Mouse (Mus musculus) cerebral cortex, adult 2 months (tissue): ENCODE results near the gene Eftud2.

Experiments
- WGBS: fragments of 180-500 bp; shearing (Covaris S2); methylation state at CpG from one replicate; pipeline ENCODE4 v1.1.7; 2018; 5-methylcytosine and 5-hydroxymethylcytosine counted together

The Eftud2 gene

GRCm38 (mm10) chr11:102818121-102819020, 62.4 kb downstream of the Eftud2 start:
- WGBS = 2% methylated on average over 58 of the region's 92 CpGs

GRCm38 (mm10) chr11:102810721-102811485, 69.9 kb downstream of the Eftud2 start:
- WGBS = 46% methylated on average over 4 of the region's 4 CpGs

GRCm38 (mm10) chr11:102808246-102808645, 72.5 kb downstream of the Eftud2 start:
- 63% methylated on average over 5 of the region's 5 CpGs for WGBS

DNA sequence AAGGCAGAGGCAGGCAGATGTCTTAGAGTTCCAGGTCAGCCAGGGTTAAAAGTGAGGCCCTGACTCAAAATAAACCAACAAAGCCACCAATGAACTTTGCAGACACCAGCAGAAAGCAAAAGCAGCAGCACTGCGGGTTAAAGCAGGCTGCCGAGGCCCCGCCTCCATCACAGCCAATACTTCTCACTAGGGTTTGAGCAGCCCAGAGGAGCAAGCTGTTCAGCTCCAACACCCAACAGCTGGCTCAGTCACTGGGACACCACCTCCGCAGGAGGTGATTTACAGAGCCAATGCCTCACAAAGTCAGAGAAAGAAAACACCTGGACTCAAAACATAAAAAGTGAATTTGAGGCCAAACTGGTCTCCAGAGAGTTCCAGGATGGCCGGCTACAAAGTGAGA, 77.3 kb downstream of the Eftud2 start:
- WGBS = 83% methylated on average over 5 of the region's 5 CpGs

DNA sequence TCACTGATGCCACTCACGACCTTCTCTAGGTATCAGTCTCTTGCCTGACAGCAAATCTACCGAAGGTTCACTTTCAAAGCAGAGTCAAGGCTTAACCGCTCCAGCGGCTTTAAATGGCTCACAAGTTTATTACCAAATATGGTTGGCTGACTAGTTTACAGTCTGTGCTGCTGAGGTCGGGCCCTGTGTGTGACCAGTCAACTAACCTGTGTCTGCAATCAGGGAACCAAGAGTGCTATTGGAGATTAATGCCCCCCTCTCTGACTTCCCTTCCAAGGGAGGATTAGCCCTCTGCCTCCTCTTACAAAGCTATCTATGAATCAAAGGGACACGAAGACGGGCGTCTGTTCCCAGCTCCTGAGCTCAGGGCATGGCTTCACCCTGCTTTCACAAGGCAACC, 86.6 kb downstream of the Eftud2 start:
- 86% methylated on average over 8 of the region's 8 CpGs for WGBS

GRCm38 (mm10) chr11:102791682-102792445, 88.9 kb downstream of the Eftud2 start:
- 59% methylated on average over 14 of the region's 14 CpGs for WGBS
